Mouse (Mus musculus) CD4-positive, CD25-positive, alpha-beta regulatory T cell, adult 4 months (primary cell): ENCODE measurements around the gene Reep3. TPM values are rescaled to one million over a fixed set of nuclear protein-coding genes. Genes with fewer than 3 reads are reported as not detected.

ENCODE experiments used
- ATAC-seq: one replicate; pipeline ENCODE4 v1.8.0; 2017
- polyA plus RNA-seq, 2 experiments: library from polyadenylated mRNA; unstranded; fragments of 100-300 nt; shearing (Covaris generic); gene quantifications; one replicate each; pipeline ENCODE4 v1.2.1; 2017

Gene Reep3
- polyA plus RNA-seq, 2 experiments from 2014 or later, result 13.8 to 17.3 TPM

DNA sequence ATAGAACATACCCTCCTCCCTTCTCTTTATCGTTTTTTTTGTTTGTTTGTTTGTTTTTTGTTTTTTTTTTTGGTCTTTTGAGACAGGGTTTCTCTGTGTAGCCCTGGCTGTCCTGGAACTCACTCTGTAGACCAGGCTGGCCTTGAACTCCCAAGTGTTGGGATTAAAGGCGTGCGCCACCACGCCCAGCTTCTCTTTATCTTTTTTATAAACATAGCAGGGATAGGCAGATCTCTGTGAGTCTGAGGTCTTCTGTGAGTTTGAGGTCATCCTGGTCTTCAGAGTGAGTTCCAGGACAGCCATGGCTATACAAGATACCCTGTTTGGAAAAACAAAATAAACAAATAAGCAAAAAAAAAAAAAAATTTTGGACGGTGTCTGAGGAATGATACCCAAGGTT, 127.7 kb downstream of the Reep3 start:
- ATAC-seq, result no peak

DNA sequence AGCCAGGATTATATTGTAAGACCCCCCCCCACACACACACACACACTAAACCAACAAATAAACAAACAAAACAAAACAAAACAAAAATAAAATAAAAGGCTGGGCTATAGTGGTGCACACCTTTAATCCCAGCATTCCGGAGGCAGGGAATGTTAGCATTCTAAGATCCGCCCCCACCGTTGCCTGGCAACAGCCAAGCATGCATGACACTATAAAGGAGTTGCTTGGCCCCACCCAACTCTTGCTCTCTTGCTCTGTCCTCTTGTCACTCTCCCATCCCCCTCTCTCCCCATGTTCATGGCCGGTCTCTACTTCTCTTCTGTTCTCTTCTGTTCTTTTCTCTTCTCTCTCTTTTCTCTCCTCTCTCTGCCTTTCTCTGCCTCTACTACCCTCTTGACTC, 128.2 kb downstream of the Reep3 start:
- ATAC-seq, result no peak

DNA sequence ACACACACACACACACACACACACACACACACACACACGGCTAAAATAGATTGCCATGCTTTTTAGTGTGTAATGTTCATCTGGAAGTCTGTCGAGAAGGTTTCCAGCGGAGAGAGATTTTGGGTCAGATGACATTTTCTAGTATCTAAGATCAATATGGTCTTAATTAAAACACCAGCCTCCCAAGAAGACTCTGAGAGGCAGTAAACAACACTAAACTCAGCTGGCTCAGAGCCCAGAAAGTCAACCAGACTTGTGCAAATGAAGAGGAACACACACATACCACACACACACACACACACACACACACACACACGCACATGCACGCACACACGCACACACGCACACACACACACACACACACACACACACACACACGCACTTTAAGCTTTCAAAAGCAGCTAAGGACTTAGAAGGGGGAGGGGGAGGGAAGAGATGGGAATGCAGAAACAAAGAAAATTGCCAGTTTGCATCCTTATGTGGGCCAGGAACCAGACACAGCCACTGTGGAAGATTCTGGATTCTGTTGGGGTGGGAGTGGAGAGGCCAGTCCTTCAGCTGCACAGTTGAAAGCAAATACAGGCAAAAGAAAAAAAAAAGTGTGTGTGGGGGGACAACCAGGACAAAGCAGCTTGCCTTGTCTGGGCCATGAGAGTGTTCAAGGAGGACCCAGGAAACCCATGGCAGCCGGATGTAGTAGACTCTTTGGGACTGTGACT, 130.2 kb downstream of the Reep3 start:
- ATAC-seq, result no peak

DNA sequence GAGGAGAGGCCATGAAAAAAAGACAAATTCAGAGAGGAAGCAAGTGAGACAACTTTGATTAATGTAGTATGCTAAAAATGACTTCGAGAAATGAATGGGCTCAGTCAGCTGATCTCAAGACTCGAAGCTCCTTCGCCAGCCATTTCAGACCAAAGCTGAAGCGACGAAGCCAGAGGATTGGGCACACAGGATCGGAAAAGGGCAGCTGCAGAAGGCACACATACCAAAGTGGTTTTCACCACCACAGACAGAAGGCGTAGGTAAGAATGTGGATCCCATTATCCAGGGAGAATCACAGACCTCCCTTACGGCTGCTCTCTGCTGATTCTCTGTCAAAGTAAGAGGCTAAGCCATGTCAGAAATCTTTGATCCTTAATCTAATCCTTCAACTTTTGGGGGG, 136.6 kb downstream of the Reep3 start:
- no peak for ATAC-seq

Other genes starting within 250 kb of the Reep3 start
- gene Jmjd1c, start 820 bp downstream of the Reep3 start, polyA plus RNA-seq, result 10 to 100 TPM; 56.7 to 57.2 TPM
- 10 to 100 TPM; 27.6 to 35.3 TPM for gene Nrbf2, start 188.4 kb upstream of the Reep3 start, polyA plus RNA-seq